Mouse (Mus musculus): Measurements from ENCODE around the gene Cacna2d3.

GRCm38 (mm10) chr14:29030519-29030918 is 691.1 kb downstream of the Cacna2d3 start:
- TF ChIP-seq CTCF (IDR thresholded peaks at IDR 0.05 in 2 of 3, conservative IDR thresholded peaks at IDR 0.05 in 1 of 3; ENCODE audit: control insufficient read depth in 1 of 3, insufficient read depth in 1 of 3, low read depth in 2 of 3, low read length in 3 of 3, poor library complexity in 1 of 3, severe bottlenecking in 1 of 3) = no peak
- no peak for TF ChIP-seq ZC3H11A (IDR thresholded peaks at IDR 0.05; ENCODE audit: low read depth, low read length)

All from MEL (cell line).